Mouse (Mus musculus) ES-Bruce4 (cell line): ENCODE results near the gene Ugt1a10. TPM values are rescaled to one million over a fixed set of nuclear protein-coding genes. Genes with fewer than 3 reads are reported as not detected.

Source experiments
- H3K27ac ChIP-seq: 2 replicates; pipeline ENCODE4 v1.5.1; 2012; ENCODE audit warnings: low read length, inconsistent platforms; ENCODE audit not compliant: insufficient read depth
- H3K27me3 ChIP-seq: 2 replicates; pipeline ENCODE4 v1.6.1; 2012; ENCODE audit warnings: mild to moderate bottlenecking, low read length, inconsistent platforms; ENCODE audit not compliant: control insufficient read depth, poor library complexity, insufficient read depth, severe bottlenecking
- H3K36me3 ChIP-seq: 2 replicates; pipeline ENCODE4 v1.6.1; 2012; ENCODE audit warnings: inconsistent platforms, mild to moderate bottlenecking, low read length, moderate library complexity; ENCODE audit not compliant: control insufficient read depth, poor library complexity, insufficient read depth, severe bottlenecking
- H3K4me1 ChIP-seq: one replicate; pipeline ENCODE4 v1.8.1; 2011; ENCODE audit warnings: low read length; ENCODE audit not compliant: control insufficient read depth, insufficient read depth
- H3K4me3 ChIP-seq: 2 replicates; pipeline ENCODE4 v1.5.1; 2011; ENCODE audit warnings: low read depth, mild to moderate bottlenecking, low read length
- H3K9ac ChIP-seq: 2 replicates; pipeline ENCODE4 v1.6.1; 2012; ENCODE audit warnings: low read depth, mild to moderate bottlenecking, inconsistent platforms; ENCODE audit not compliant: poor library complexity, severe bottlenecking
- H3K9me3 ChIP-seq: replicated peaks from 2 replicates; pipeline ENCODE4 v1.6.1; 2012; ENCODE audit warnings: mild to moderate bottlenecking, low read length, inconsistent platforms; ENCODE audit not compliant: control insufficient read depth, poor library complexity, insufficient read depth, severe bottlenecking
- CTCF ChIP-seq: IDR thresholded peaks from one replicate; pipeline ENCODE4 v1.8.1; 2011; ENCODE audit warnings: low read depth, low read length
- EP300 ChIP-seq: IDR thresholded peaks from 2 replicates; pipeline ENCODE4 v1.6.1; 2011; ENCODE audit warnings: low read depth, low read length; ENCODE audit not compliant: insufficient read depth
- POLR2A ChIP-seq: IDR thresholded peaks from one replicate; pipeline ENCODE4 v1.8.1; 2011; ENCODE audit warnings: low read length; ENCODE audit not compliant: insufficient read depth
- polyA plus RNA-seq: library from polyadenylated mRNA; stranded (reverse); fragments of >200 nt; gene quantifications from 2 replicates; pipeline ENCODE4 v1.2.4, GENCODE M21; 2011; ENCODE audit warnings: low read depth; ENCODE audit not compliant: missing spikeins, insufficient read depth, insufficient read length

The Ugt1a10 gene
- polyA plus RNA-seq, 1 experiment = not detected

DNA sequence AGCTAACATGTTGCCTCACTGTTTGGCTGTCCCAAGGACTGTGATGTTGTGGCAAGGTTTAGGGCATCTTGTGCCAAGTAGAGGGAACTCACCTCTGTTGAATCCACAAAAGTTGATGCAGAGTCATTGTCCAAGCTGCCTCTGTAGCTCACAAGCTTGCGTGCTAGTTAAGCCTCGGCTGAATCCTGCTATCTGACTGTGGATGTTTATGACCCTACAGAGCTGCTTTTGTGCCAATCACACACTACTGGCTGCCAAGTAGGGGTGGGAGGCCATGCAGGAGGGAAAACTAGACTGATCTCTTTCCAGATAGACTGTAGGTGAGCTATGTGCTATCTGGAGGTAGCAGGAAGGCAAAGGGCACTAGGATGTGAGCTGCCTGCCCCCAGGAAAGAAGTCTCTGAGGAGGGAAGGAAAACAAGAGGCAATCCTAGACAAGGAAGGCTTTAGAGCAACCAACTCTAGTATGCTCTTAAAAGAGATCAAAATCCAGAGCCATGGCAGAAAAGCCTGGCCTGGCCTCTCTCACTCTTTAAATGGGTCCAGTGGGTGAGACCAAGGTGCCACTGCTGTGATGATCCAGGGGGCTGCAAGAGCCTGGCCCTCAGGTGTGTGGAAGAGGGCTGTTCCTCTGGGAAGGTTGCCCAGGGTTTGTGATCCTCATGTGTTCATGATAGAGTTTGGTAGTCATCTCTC, 158.7 kb downstream of the Ugt1a10 start:
- no peaks in the 10 kb centered on the region for H3K4me1 ChIP-seq
- no peaks in the 10 kb centered on the region for H3K36me3 ChIP-seq
- H3K9me3 ChIP-seq = peaks cover 8% of the 10 kb centered on the region; the same call in 1 of the 2 replicates
- no peak overlapping the region for H3K9ac ChIP-seq
- no peaks in the 10 kb centered on the region for H3K27me3 ChIP-seq
- H3K4me3 ChIP-seq = no peak overlapping the region
- no peak overlapping the region for H3K27ac ChIP-seq
- TF ChIP-seq POLR2A (no peak), CTCF (no peak), EP300 (no peak)

DNA sequence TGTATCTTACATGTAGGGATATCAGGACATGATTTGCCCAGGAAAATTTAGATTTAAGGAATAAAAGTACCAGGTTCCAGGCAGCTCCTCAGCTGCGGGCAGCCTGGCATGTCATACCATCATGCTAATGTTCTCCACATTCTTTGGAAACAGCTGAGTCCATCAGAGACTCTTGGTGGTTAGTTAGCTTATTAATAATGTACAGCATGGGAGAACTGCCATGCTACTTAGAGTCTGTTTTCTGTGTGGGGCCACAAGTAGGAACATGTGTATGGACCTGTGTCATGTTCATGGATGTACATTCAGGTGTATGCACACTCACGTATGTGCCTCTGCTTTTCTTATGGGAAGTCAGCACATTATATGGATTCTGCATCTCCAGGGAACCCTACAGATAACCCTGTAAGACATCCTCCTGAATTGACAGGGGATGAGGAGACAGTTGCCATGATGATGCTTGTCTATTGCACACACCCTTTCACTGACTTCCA, 159.3 kb downstream of the Ugt1a10 start:
- Histone ChIP-seq H3K27ac (no peak overlapping the region), H3K9ac (no peak overlapping the region), H3K36me3 (no peaks in the 10 kb centered on the region), H3K9me3 (peaks cover 8% of the 10 kb centered on the region; the same call in 1 of the 2 replicates), H3K4me3 (no peak overlapping the region), H3K27me3 (no peaks in the 10 kb centered on the region), H3K4me1 (no peaks in the 10 kb centered on the region)
- no peak for TF ChIP-seq EP300
- TF ChIP-seq POLR2A = no peak
- no peak for TF ChIP-seq CTCF

GRCm38 (mm10) chr1:88215466-88216380, 160.5 kb downstream of the Ugt1a10 start:
- no peaks in the 10 kb centered on the region for H3K36me3 ChIP-seq
- peaks cover 8% of the 10 kb centered on the region; the same call in 1 of the 2 replicates for H3K9me3 ChIP-seq
- H3K4me1 ChIP-seq = no peaks in the 10 kb centered on the region
- no peaks in the 10 kb centered on the region for H3K27me3 ChIP-seq
- no peak overlapping the region for H3K4me3 ChIP-seq
- H3K9ac ChIP-seq = no peak overlapping the region
- no peak overlapping the region for H3K27ac ChIP-seq
- TF ChIP-seq EP300 (no peak), CTCF (no peak), POLR2A (no peak)

DNA sequence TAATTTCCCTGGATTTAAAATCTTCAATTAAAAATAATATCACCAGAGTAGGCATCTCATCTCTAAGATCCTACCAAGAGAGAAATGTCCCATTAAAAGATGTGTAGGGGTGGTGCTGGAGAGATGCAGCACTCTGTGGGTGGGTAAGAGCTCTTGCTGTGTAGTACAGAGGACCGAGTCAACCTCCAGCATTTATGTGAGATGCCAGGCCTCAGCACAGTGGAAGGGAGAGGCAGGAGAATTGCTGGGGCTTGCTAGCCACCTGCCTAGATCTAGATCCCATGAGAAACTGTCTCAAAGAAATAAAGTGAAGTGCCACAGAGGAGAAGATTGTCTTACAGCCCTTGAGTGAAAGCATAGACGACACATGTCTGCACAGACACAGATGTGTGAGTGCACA, 161.4 kb downstream of the Ugt1a10 start:
- H3K9ac ChIP-seq = no peak overlapping the region
- no peaks in the 10 kb centered on the region for H3K27me3 ChIP-seq
- H3K4me1 ChIP-seq = no peaks in the 10 kb centered on the region
- H3K9me3 ChIP-seq = peaks cover 8% of the 10 kb centered on the region; the same call in 1 of the 2 replicates
- no peak overlapping the region for H3K4me3 ChIP-seq
- TF ChIP-seq POLR2A = no peak
- H3K27ac ChIP-seq = no peak overlapping the region
- no peaks in the 10 kb centered on the region for H3K36me3 ChIP-seq

GRCm38 (mm10) chr1:88217144-88217543, 162.0 kb downstream of the Ugt1a10 start:
- Histone ChIP-seq H3K4me3 (no peak overlapping the region), H3K4me1 (no peaks in the 10 kb centered on the region), H3K27me3 (no peaks in the 10 kb centered on the region), H3K9me3 (peaks cover 8% of the 10 kb centered on the region), H3K27ac (no peak overlapping the region), H3K9ac (no peak overlapping the region), H3K36me3 (no peaks in the 10 kb centered on the region)
- TF ChIP-seq EP300 = no peak
- no peak for TF ChIP-seq CTCF
- no peak for TF ChIP-seq POLR2A

- H3K9me3 ChIP-seq = peaks cover 8% of the 10 kb centered on the region
- TF ChIP-seq EP300 (no peak), POLR2A (no peak), CTCF (no peak)
- no peaks in the 10 kb centered on the region for H3K27me3 ChIP-seq
- H3K9ac ChIP-seq = no peak overlapping the region
- no peak overlapping the region for H3K27ac ChIP-seq
- H3K4me1 ChIP-seq = no peaks in the 10 kb centered on the region
- H3K4me3 ChIP-seq = no peak overlapping the region
- H3K36me3 ChIP-seq = no peaks in the 10 kb centered on the region
Measured at GRCm38 (mm10) chr1:88217576-88217975, 162.4 kb downstream of the Ugt1a10 start.
